Mouse (Mus musculus) stomach, embryonic 15.5 days (tissue): ENCODE measurements at regions not wholly inside any gene's neighbourhood (a gene's known extent, or its start where the extent isn't known, plus 50 kb on each side); places are given as distances from the start of the nearest gene placed in this dataset.

Experiments
- ATAC-seq: fragments of 200-750 bp; cut with Nextera tagmentation; 2 replicates; pipeline ENCODE4 v1.8.0; 2017; ENCODE audit warnings: low read depth, moderate number of reproducible peaks, moderate TSS enrichment; ENCODE audit not compliant: insufficient read depth, low FRiP score
- H3K27ac ChIP-seq: fragments of 300-500 bp; sonication (generic); 2 replicates; pipeline ENCODE4 v1.5.1; 2015; ENCODE audit warnings: mild to moderate bottlenecking, inconsistent platforms
- H3K27me3 ChIP-seq: fragments of 300-500 bp; sonication (generic); replicated peaks from 2 replicates; pipeline ENCODE4 v1.6.1; 2015; ENCODE audit warnings: inconsistent platforms
- H3K36me3 ChIP-seq: fragments of 300-500 bp; sonication (generic); 2 replicates; pipeline ENCODE4 v1.6.1; 2015; ENCODE audit warnings: inconsistent platforms
- H3K4me1 ChIP-seq: fragments of 300-500 bp; sonication (generic); 2 replicates; pipeline ENCODE4 v1.6.1; 2015; ENCODE audit warnings: inconsistent platforms
- H3K4me2 ChIP-seq: fragments of 300-500 bp; sonication (generic); 2 replicates; pipeline ENCODE4 v1.6.1; 2015; ENCODE audit warnings: mild to moderate bottlenecking, inconsistent platforms
- H3K4me3 ChIP-seq: fragments of 300-500 bp; sonication (generic); replicated peaks from 2 replicates; pipeline ENCODE4 v1.5.1; 2015; ENCODE audit warnings: inconsistent platforms
- H3K9ac ChIP-seq: fragments of 300-500 bp; sonication (generic); 2 replicates; pipeline ENCODE4 v1.6.1; 2015; ENCODE audit warnings: inconsistent platforms
- H3K9me3 ChIP-seq: fragments of 300-500 bp; sonication (generic); 2 replicates; pipeline ENCODE4 v1.6.1; 2016; ENCODE audit warnings: inconsistent platforms
- WGBS: fragments of 180-500 bp; shearing (Covaris S2); methylation state at CpG from one replicate; pipeline ENCODE4 v1.1.7; 2015; 5-methylcytosine and 5-hydroxymethylcytosine counted together

DNA sequence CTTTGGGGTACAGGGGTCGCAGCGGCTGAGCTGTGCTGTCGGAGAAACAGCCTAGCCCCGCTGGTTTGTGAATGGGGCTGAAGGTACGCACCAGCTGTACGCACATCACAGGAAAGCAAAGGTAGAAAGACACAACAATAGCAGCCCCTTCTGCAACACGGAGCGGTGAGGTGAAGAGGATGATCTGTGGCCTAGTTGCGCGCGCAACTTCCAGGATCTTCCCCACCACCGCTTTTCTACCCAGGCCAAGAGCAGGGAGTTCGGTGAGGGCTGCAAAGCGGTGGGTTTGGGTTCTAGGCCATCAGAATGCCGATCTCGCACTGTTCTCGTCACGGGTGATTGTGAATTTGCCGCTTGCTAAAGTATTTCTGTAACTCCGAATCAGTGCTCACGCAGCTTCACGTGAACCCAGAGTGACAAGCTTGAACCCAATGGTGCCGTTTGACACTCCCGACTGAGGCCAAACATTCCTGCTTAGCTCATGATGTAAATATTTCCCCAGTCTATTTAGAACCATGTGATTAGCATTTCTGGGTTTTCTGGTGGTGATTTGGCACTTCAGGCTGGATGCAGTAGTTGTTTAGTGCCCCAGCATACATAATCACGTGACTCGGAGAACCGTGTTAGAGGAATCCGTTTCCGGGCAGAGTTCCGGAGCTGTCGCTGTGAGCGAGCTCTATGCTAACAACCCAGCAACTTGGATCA lies 54.7 kb downstream of the Cryaa start:
- ATAC-seq: no peak
- H3K4me2 ChIP-seq: no peak overlapping the region
- H3K4me3 ChIP-seq: no peak overlapping the region
- H3K27ac ChIP-seq: no peak overlapping the region
- peaks cover 9% of the 10 kb centered on the region; the same call in 1 of the 2 replicates for H3K4me1 ChIP-seq
- no peaks in the 10 kb centered on the region for H3K9me3 ChIP-seq
- no peaks in the 10 kb centered on the region for H3K36me3 ChIP-seq
- WGBS: 85% methylated on average over 32 of the region's 32 CpGs
- no peak overlapping the region for H3K9ac ChIP-seq
- no peaks in the 10 kb centered on the region for H3K27me3 ChIP-seq

DNA sequence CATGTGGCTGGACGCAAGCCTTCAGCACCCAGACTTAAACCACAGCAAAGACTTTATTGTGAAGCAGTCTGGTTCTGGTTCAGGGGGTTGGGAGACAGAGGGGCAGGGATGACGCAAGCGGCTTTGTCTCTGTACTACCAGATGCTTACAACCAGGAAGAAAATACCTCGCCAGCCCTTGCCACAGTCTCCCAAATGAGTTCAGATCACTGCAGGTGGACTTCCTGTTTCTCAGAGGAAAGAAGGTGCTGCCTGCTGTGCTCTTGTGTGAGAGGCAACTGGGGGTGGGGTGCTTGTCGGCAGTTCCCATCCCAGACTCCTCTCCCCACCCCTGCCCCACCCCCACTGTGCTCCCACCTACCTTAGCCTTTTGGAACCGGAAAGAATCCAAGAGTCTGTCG lies 56.9 kb downstream of the Cryaa start:
- Histone ChIP-seq H3K4me3 (no peak overlapping the region), H3K9me3 (no peaks in the 10 kb centered on the region), H3K36me3 (no peaks in the 10 kb centered on the region), H3K4me1 (peaks cover 10% of the 10 kb centered on the region; the same call in 1 of the 2 replicates), H3K27me3 (no peaks in the 10 kb centered on the region), H3K4me2 (no peak overlapping the region), H3K27ac (no peak overlapping the region), H3K9ac (no peak overlapping the region)
- WGBS: 47% methylated on average over 7 of the region's 7 CpGs
- ATAC-seq: no peak

DNA sequence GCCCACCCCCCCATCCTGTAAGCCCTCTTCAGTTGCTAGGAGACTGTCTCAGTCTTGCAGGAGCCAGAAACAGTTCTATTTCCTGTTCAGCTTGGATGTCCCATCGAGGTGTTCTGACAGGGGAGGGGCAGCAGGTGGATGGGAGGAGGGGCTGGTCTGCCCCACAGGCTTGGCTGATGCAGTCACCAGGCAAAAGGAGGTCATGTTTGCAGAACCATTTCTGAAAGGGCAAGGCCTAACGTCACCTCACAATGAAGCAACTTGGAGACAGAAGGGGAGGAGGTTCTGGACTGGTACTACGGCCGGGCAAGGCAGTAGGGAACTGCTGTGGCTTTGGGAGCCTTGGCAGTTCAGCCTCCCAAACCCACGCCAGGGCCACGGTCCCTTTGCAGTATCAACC lies 59.1 kb downstream of the Cryaa start:
- Histone ChIP-seq H3K4me2 (no peak overlapping the region), H3K36me3 (no peaks in the 10 kb centered on the region), H3K9ac (no peak overlapping the region), H3K27me3 (no peaks in the 10 kb centered on the region), H3K4me1 (peaks cover 10% of the 10 kb centered on the region; the same call in 1 of the 2 replicates), H3K9me3 (no peaks in the 10 kb centered on the region), H3K27ac (no peak overlapping the region), H3K4me3 (no peak overlapping the region)
- peak; percentile 19; the same call in 1 of the 2 replicates for ATAC-seq
- WGBS: 58% methylated on average over 6 of the region's 6 CpGs

DNA sequence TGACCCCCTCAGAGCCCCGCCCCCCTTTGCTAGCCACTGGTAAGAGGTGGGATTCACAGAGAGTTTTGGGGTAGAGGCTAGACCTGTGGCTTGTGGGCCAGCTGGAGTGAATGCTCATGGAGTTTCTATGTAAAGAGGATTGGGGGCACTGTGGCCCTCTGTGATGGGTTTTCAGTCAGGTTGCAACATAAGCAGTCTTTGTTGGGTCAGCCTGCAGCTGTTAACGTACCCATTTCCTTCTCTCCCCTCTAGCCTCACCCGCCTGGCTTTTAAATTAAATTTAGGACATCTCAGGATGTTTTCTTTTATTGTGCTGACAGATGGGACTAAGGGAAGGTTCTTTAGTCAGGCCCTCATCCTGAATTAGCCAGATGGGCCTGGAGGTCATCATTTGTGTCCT lies 60.6 kb downstream of the Cryaa start:
- H3K4me1 ChIP-seq: peaks cover 10% of the 10 kb centered on the region; the same call in 1 of the 2 replicates
- H3K27ac ChIP-seq: no peak overlapping the region
- H3K9ac ChIP-seq: no peak overlapping the region
- H3K27me3 ChIP-seq: no peaks in the 10 kb centered on the region
- no peak overlapping the region for H3K4me2 ChIP-seq
- ATAC-seq: no peak
- no peaks in the 10 kb centered on the region for H3K9me3 ChIP-seq
- H3K36me3 ChIP-seq: no peaks in the 10 kb centered on the region
- no peak overlapping the region for H3K4me3 ChIP-seq
- WGBS: 69% methylated on average over 3 of the region's 3 CpGs

DNA sequence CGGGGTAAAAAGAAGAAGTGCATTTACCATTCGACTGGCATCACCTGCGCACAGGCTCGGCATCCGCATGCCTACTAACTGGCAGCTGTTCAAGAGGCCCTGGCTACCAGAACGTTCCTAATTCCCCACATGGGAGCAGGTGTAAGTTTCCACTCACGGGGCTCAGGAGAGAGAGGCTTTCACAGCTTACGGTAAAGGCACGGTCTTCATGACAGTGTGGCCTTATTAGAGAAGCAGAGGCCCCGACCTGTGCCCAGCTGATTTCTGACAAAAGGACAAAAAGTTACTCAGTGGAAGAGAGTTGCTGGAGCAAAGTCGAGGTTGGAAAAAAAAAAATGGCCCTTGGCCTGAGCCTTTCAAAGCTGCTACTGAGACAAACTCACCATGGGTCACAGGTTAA lies 62.0 kb downstream of the Cryaa start:
- Histone ChIP-seq H3K9me3 (no peaks in the 10 kb centered on the region), H3K27me3 (no peaks in the 10 kb centered on the region), H3K36me3 (no peaks in the 10 kb centered on the region), H3K9ac (no peak overlapping the region), H3K4me1 (peaks cover 10% of the 10 kb centered on the region; the same call in 1 of the 2 replicates), H3K4me2 (no peak overlapping the region), H3K4me3 (no peak overlapping the region), H3K27ac (no peak overlapping the region)
- 45% methylated on average over 11 of the region's 11 CpGs for WGBS
- no peak for ATAC-seq

DNA sequence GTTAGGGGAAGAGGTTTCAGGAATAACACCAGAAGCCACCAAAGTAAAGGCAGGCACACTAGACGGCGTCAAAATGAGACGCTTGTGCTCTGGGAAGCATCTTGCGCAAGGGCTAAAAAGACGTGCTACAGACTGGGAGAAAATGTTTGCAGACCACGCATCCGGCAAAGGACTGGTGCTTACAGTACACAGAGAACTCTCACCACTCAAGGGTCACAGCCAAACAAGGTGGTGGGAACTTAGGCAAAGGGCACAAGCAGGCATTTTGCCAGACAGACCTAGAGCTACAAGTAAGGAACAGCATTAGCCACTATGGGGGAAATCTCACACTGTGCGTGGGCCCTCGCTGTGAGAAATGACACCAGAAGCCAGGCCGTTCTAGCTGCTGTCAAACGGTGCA lies 62.5 kb downstream of the Cryaa start:
- Histone ChIP-seq H3K36me3 (no peaks in the 10 kb centered on the region), H3K4me2 (no peak overlapping the region), H3K4me1 (peaks cover 10% of the 10 kb centered on the region; the same call in 1 of the 2 replicates), H3K27ac (no peak overlapping the region), H3K9ac (no peak overlapping the region), H3K9me3 (no peaks in the 10 kb centered on the region), H3K27me3 (no peaks in the 10 kb centered on the region), H3K4me3 (no peak overlapping the region)
- 61% methylated on average over 11 of the region's 11 CpGs for WGBS
- no peak for ATAC-seq

DNA sequence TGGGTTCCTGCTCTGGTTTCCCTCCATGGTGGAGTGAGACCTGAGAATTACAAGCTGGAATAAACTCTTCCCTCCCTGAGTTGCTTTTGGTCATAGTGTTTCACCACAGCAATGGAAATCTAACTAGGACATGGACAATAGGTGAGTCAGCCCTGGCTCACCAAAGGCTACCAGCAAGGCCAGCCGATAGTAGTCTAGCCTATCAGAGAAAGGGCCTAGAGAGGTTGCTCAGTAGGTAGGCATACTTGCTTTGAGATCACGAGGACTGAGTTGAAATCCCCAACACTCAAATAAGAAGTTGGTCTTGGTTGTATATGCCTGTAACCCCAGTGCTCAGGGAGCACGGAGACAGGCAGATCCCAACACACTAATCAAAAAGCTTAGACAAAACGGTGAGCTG lies 66.0 kb downstream of the Cryaa start:
- Histone ChIP-seq H3K4me3 (no peak overlapping the region), H3K4me1 (peaks cover 18% of the 10 kb centered on the region), H3K9ac (no peak overlapping the region), H3K4me2 (no peak overlapping the region), H3K27ac (no peak overlapping the region), H3K27me3 (no peaks in the 10 kb centered on the region), H3K36me3 (no peaks in the 10 kb centered on the region), H3K9me3 (no peaks in the 10 kb centered on the region)
- no peak for ATAC-seq
- 90% methylated on average over 4 of the region's 4 CpGs for WGBS

DNA sequence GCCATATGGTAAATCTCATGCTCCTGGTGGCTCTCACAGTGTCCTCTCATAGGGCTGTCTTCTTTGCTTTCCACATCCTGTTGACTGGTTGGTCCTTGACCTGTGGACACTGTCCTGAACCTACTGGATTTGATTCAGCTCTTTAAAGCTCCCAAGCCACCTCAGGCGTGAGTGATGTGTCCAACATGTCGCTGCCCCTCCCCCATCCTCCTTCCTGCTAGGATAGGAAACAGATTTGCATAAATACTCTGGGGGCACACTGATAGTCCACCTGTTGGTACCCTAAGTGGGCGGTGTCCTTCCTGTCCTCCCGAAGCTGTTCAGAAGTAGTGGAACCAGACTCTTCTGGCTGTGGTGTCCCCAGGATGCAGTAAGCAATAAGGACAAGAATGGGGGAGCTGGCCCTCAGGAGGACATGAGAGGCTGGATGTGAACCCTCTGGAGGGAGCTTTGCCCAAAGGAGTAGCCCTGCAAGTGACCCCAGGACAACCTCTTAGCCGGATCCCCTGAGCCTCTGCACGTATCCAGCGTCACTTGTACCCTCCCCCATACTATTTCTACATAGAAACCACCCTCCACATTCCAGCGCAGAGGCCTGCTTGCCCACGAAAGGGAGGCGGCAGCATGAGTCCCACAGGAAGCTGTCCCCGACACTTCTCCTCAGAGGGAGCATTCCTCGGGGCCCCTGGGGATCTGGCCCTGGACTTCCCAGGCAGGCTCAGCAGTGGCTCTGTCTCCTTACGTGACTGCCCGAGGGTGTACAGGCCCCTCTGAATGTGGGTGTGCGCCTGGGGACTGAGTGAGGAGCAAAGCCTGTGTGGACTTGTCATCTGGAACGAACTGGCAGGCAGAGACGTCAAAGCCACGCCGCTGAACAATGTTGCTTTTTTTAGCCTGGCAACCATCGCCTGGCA lies 68.8 kb downstream of the Cryaa start:
- Histone ChIP-seq H3K4me2 (no peak overlapping the region), H3K27ac (peak overlapping the region; percentile 82), H3K9me3 (no peaks in the 10 kb centered on the region), H3K27me3 (no peaks in the 10 kb centered on the region), H3K36me3 (no peaks in the 10 kb centered on the region), H3K4me3 (no peak overlapping the region), H3K4me1 (peaks cover 16% of the 10 kb centered on the region), H3K9ac (no peak overlapping the region)
- WGBS: 29% methylated on average over 20 of the region's 20 CpGs
- ATAC-seq: peak; percentile 73

DNA sequence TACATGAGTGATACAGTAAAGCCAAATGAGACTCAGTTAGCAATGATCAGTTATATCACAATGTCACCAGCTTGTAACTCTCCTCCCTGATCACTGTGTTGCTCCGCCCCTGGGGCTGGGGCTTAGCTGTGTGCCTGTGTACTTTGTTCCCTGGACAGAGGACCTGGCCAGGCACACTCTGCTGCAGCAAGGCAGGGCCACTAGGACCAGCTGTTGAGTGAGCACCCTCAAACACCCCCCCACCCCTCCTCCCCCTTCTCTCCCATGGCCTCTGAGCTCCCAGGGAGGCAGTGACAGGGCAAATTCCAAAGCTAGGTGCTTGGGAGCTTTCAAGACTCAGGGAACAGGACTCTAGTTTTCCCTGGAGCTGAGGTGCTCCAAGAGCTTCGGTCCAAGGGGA lies 70.0 kb downstream of the Cryaa start:
- H3K36me3 ChIP-seq: no peaks in the 10 kb centered on the region
- H3K9me3 ChIP-seq: no peaks in the 10 kb centered on the region
- 79% methylated on average over 2 of the region's 2 CpGs for WGBS
- ATAC-seq: peak; percentile 76; the same call in 1 of the 2 replicates
- H3K4me3 ChIP-seq: no peak overlapping the region
- peak overlapping the region; percentile 82 for H3K27ac ChIP-seq
- no peak overlapping the region for H3K9ac ChIP-seq
- peaks cover 16% of the 10 kb centered on the region for H3K4me1 ChIP-seq
- H3K27me3 ChIP-seq: no peaks in the 10 kb centered on the region
- H3K4me2 ChIP-seq: no peak overlapping the region

DNA sequence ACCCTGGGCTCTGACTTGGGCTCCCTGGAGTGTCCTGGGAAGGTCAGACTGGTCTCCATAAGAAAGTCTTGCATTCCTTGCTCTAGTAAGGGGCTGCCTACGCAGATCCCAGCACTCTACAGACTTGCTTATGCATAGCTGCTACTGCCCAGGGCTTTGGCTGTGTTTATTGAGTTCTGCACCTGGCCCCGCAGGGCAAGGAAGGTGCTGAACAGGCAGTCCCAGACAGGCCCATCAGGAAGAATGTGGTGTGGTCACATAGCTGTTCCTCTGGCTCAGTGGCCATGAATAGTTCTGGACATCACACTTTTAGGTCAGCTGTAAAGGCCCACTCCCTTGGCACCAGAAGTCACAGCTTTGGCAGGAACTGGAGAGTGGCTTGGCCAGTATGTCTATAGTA lies 70.6 kb downstream of the Cryaa start:
- Histone ChIP-seq H3K27me3 (no peaks in the 10 kb centered on the region), H3K9me3 (no peaks in the 10 kb centered on the region), H3K36me3 (no peaks in the 10 kb centered on the region), H3K27ac (peak overlapping the region; percentile 82), H3K9ac (no peak overlapping the region), H3K4me2 (no peak overlapping the region), H3K4me3 (no peak overlapping the region), H3K4me1 (peaks cover 16% of the 10 kb centered on the region)
- WGBS: 52% methylated on average over 2 of the region's 2 CpGs
- no peak for ATAC-seq

DNA sequence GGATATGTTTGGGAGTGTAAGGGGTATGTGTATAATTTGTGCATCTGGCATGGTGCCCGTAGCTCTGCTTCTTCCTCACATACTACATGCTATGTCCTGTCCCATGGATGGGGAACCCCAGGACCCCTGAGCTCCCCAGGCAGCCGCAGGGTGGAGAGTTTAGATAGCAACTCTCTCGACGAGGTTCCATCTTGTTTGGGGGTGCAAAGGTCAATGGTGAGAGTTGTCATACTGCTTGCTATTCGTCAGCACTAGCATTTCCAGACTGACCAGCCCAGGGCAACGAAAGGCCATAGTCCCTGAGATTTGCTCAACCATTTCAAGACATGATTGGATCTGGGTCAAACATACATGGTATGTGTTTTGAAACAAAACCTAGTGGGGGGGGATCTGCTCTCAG lies 71.4 kb downstream of the Cryaa start:
- ATAC-seq: no peak

DNA sequence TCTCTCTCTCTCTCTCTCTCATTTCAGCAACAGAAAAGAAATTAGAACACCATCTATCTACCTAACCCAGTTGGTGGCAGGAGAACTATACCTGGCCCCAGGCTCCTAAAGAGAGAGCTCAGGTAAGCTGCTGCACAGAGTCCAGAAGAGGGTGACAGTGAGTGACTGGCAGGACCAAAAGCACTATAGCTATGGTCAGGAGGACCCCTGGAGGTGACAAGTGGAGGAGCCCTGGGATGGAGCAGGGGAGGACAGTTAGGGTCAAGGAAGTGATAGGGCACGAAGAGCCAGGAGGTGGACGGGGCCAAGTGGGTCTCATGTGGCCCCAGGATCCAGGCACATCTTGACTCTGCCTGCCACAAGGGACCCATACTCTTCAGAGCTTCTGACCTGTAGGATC lies 73.7 kb downstream of the Cryaa start:
- 58% methylated on average over 2 of the region's 2 CpGs for WGBS
- no peak for ATAC-seq

More for the DNA sequence above, 71.4 kb downstream of the Cryaa start:
- Histone ChIP-seq H3K9ac (no peak overlapping the region), H3K4me2 (no peak overlapping the region), H3K4me3 (no peak overlapping the region), H3K9me3 (no peaks in the 10 kb centered on the region), H3K36me3 (no peaks in the 10 kb centered on the region), H3K27ac (no peak overlapping the region), H3K27me3 (no peaks in the 10 kb centered on the region), H3K4me1 (peaks cover 20% of the 10 kb centered on the region)
- WGBS: 62% methylated on average over 6 of the region's 6 CpGs

More for the DNA sequence above, 73.7 kb downstream of the Cryaa start:
- peaks cover 19% of the 10 kb centered on the region for H3K4me1 ChIP-seq
- no peak overlapping the region for H3K27ac ChIP-seq
- no peaks in the 10 kb centered on the region for H3K36me3 ChIP-seq
- no peak overlapping the region for H3K4me3 ChIP-seq
- H3K4me2 ChIP-seq: no peak overlapping the region
- H3K9me3 ChIP-seq: no peaks in the 10 kb centered on the region
- no peak overlapping the region for H3K9ac ChIP-seq
- no peaks in the 10 kb centered on the region for H3K27me3 ChIP-seq
